Mouse (Mus musculus) heart, embryonic 11.5 days (tissue): ENCODE data around the gene Dvl1. TPM values are rescaled to one million over a fixed set of nuclear protein-coding genes. Genes with fewer than 3 reads are reported as not detected.

Source experiments
- ATAC-seq: fragments of 200-750 bp; cut with Nextera tagmentation; replicated peaks from 2 replicates; pipeline ENCODE4 v1.8.0; 2017; ENCODE audit warnings: moderate library complexity; ENCODE audit not compliant: insufficient number of reproducible peaks, low FRiP score, low TSS enrichment
- H3K27ac ChIP-seq: fragments of 300-500 bp; sonication (generic); 2 replicates; pipeline ENCODE4 v1.5.1; 2014; ENCODE audit warnings: mild to moderate bottlenecking, low read depth, low read length
- H3K27me3 ChIP-seq: fragments of 300-500 bp; sonication (generic); 2 replicates; pipeline ENCODE4 v1.6.1; 2014; ENCODE audit warnings: mild to moderate bottlenecking, low read length, mixed read lengths; ENCODE audit not compliant: control insufficient read depth, insufficient read depth
- H3K36me3 ChIP-seq: fragments of 300-500 bp; sonication (generic); 2 replicates; pipeline ENCODE4 v1.6.1; 2014; ENCODE audit warnings: mild to moderate bottlenecking, low read length, moderate library complexity, mixed read lengths; ENCODE audit not compliant: control insufficient read depth, insufficient read depth
- H3K4me1 ChIP-seq: fragments of 300-500 bp; sonication (generic); 2 replicates; pipeline ENCODE4 v1.6.1; 2014; ENCODE audit warnings: low read length; ENCODE audit not compliant: control insufficient read depth, insufficient read depth
- H3K4me2 ChIP-seq: fragments of 300-500 bp; sonication (generic); 2 replicates; pipeline ENCODE4 v1.6.1; 2014; ENCODE audit warnings: mild to moderate bottlenecking, moderate library complexity
- H3K4me3 ChIP-seq: fragments of 300-500 bp; sonication (generic); 2 replicates; pipeline ENCODE4 v1.5.1; 2014; ENCODE audit warnings: low read depth, low read length
- H3K9ac ChIP-seq: fragments of 300-500 bp; sonication (generic); 2 replicates; pipeline ENCODE4 v1.6.1; 2014; ENCODE audit warnings: mild to moderate bottlenecking, low read depth, low read length, moderate library complexity
- H3K9me3 ChIP-seq: fragments of 300-500 bp; sonication (generic); replicated peaks from 2 replicates; pipeline ENCODE4 v1.6.1; 2016; ENCODE audit warnings: low read length; ENCODE audit not compliant: control insufficient read depth
- WGBS: fragments of 180-500 bp; shearing (Covaris S2); extraction: QIAGEN DNeasy Blood & Tissue Kit; methylation state at CpG from one replicate; pipeline ENCODE4 v1.1.7; 2014; ENCODE audit not compliant: insufficient replicate concordance; 5-methylcytosine and 5-hydroxymethylcytosine counted together
- polyA plus RNA-seq: library from polyadenylated mRNA; unstranded; fragments of >200 nt; fragmentation: Nextera tagmentation; extraction: Ambion mirVana; gene quantifications from 2 replicates; pipeline ENCODE4 v1.2.1, GENCODE M21; 2014

Gene Dvl1
- polyA plus RNA-seq, 1 experiment from 2014 or later, result 6.8 TPM

DNA sequence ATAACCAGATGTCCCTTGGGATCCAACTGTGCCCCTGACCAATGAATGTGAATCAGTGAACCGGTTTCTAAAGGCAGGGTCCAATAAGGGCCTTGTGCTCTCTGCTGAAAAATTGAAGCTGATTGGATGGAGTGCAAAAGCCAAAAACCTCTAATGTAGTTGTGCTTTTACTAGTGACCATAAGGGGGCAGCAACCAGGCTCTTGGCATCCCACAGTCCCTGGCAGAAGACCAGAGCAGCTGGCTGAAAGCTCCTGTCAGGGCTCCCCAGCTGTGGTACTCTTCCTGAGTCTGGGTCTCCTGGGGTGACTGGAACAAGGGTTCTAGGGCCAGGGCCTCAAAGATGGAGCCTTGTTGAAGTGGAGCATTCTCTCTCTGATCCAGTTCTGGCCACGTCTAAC is 13.4 kb upstream of the Dvl1 start:
- Histone ChIP-seq H3K27me3 (no peaks in the 10 kb centered on the region), H3K9ac (peak overlapping the region; percentile 34; the same call in 1 of the 2 replicates), H3K27ac (no peak overlapping the region), H3K4me3 (no peak overlapping the region), H3K4me2 (peak overlapping the region; percentile 12; the same call in 1 of the 2 replicates), H3K36me3 (peaks cover 4% of the 10 kb centered on the region; the same call in 1 of the 2 replicates), H3K4me1 (peaks cover 21% of the 10 kb centered on the region), H3K9me3 (no peaks in the 10 kb centered on the region)
- WGBS, result 28% methylated on average over 2 of the region's 2 CpGs
- ATAC-seq, result no peak

- Histone ChIP-seq H3K4me2 (no peak overlapping the region), H3K27ac (peak overlapping the region; percentile 47; the same call in 1 of the 2 replicates), H3K4me1 (peaks cover 42% of the 10 kb centered on the region), H3K9ac (no peak overlapping the region), H3K27me3 (peaks cover 5% of the 10 kb centered on the region; the same call in 1 of the 2 replicates), H3K9me3 (no peaks in the 10 kb centered on the region), H3K36me3 (peaks cover 4% of the 10 kb centered on the region; the same call in 1 of the 2 replicates), H3K4me3 (no peak overlapping the region)
- no peak for ATAC-seq
- 56% methylated on average over 11 of the region's 11 CpGs for WGBS
These were observed 9.7 kb upstream of the Dvl1 start for GRCm38 (mm10) chr4:155837404-155838010.

DNA sequence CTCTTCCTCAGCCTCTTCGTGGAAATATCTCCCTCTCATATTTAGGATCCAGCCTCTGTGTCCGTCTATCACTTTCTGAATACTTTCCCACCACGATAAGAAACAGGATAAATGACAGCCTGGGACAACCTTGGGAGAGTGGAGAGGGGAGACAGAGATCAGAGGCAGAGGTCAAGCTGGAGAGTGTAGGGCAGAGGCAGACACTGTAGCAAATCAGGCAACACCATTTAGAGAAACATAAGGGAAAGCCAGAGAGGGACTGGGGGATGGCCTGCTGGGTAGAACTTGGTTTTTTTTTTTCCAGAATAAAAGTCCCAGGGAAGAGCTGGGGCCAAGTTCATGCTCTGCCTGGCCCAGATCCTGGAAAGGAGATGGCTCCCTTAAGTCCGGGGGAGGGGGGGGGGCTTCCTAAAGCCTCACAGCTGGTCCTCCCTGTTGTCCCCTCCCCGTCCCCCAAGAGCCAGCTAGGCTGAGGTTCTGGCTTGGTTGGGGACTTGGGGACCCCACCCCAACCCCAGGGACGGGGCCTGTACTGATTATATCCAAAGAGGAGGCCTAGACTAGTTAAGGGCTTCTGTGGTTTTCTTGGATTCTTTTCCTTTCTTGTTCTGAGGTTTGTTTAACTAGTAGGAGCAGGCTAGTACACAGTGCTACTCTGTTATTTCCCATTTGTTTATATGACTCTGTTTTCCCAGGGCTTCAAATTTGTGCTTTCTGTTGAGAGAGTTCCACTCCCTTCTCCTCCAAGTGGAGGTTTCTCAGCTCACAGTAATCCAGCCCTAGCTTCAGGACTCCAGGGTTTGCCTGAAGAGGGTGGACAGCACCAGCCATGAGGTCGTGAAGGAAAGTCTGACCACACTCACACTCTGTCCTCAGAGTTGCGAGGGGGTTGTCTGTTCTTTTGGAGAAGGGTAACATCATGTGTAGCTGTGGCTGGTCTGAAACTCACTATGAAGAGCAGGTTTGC is 8.7 kb upstream of the Dvl1 start:
- H3K36me3 ChIP-seq, result no peaks in the 10 kb centered on the region; the same call in 1 of the 2 replicates
- H3K27ac ChIP-seq, result peak overlapping the region; percentile 47

GRCm38 (mm10) chr4:155839483-155839910 is 7.7 kb upstream of the Dvl1 start, which contains the start of gene Mxra8:
TSS of gene Mxra8 (plus strand) at chr4:155839680.
- Histone ChIP-seq H3K36me3 (no peaks in the 10 kb centered on the region; the same call in 1 of the 2 replicates), H3K4me3 (peak within 1 kb of the TSS; percentile 58), H3K9me3 (no peaks in the 10 kb centered on the region), H3K27me3 (peaks cover 5% of the 10 kb centered on the region; the same call in 1 of the 2 replicates), H3K9ac (peak within 1 kb of the TSS; percentile 77), H3K4me2 (peak within 1 kb of the TSS; percentile 95), H3K4me1 (peaks cover 38% of the 10 kb centered on the region), H3K27ac (peak within 1 kb of the TSS; percentile 71)
- peak; percentile 87 for ATAC-seq
- WGBS, result under 1% methylated on average over 16 of the region's 16 CpGs

More for the DNA sequence above, 8.7 kb upstream of the Dvl1 start:
- Histone ChIP-seq H3K27me3 (peaks cover 5% of the 10 kb centered on the region; the same call in 1 of the 2 replicates), H3K4me1 (peaks cover 42% of the 10 kb centered on the region), H3K9ac (no peak overlapping the region), H3K4me3 (no peak overlapping the region), H3K4me2 (no peak overlapping the region), H3K9me3 (no peaks in the 10 kb centered on the region)
- ATAC-seq, result no peak
- WGBS, result 42% methylated on average over 8 of the region's 8 CpGs

- H3K4me1 ChIP-seq, result peaks cover 38% of the 10 kb centered on the region
- peak overlapping the region; percentile 95 for H3K4me2 ChIP-seq
- H3K9ac ChIP-seq, result peak overlapping the region; percentile 77
- 6% methylated on average over 8 of the region's 8 CpGs for WGBS
- no peak; the same call in 1 of the 2 replicates for ATAC-seq
- H3K9me3 ChIP-seq, result no peaks in the 10 kb centered on the region
- peaks cover 5% of the 10 kb centered on the region; the same call in 1 of the 2 replicates for H3K27me3 ChIP-seq
- no peaks in the 10 kb centered on the region; the same call in 1 of the 2 replicates for H3K36me3 ChIP-seq
- peak overlapping the region; percentile 71 for H3K27ac ChIP-seq
- peak overlapping the region; percentile 58 for H3K4me3 ChIP-seq
These were observed 6.9 kb upstream of the Dvl1 start for GRCm38 (mm10) chr4:155840076-155841002.

DNA sequence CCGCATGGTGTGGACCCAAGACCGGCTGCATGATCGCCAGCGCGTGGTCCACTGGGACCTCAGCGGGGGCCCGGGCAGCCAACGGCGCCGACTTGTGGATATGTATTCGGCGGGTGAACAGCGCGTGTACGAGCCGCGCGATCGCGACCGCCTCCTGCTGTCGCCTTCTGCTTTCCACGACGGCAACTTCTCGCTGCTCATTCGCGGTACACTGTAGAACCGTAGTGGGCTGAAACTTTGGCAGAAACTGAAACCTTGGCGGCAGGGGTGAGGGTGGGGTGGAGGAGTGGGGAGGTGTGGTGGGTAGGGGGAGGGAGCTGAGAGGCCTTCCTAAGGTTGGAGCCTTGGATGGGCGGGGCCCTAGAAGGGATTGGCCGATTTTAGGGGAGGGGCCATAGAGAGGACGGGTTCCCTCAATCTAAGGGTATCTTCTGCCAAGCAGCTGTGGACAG is 6.2 kb upstream of the Dvl1 start:
- H3K4me2 ChIP-seq, result peak overlapping the region; percentile 95
- peak; percentile 75 for ATAC-seq
- H3K4me1 ChIP-seq, result peaks cover 38% of the 10 kb centered on the region
- peak overlapping the region; percentile 70 for H3K9ac ChIP-seq
- H3K9me3 ChIP-seq, result no peaks in the 10 kb centered on the region
- H3K36me3 ChIP-seq, result no peaks in the 10 kb centered on the region; the same call in 1 of the 2 replicates
- no peak overlapping the region for H3K27ac ChIP-seq
- H3K27me3 ChIP-seq, result peaks cover 5% of the 10 kb centered on the region; the same call in 1 of the 2 replicates
- peak overlapping the region; percentile 58 for H3K4me3 ChIP-seq
- WGBS, result under 1% methylated on average over 32 of the region's 32 CpGs

- Histone ChIP-seq H3K4me2 (peak overlapping the region; percentile 95), H3K4me1 (peaks cover 38% of the 10 kb centered on the region), H3K4me3 (peak overlapping the region; percentile 58), H3K27ac (no peak overlapping the region), H3K9ac (0 out of 2 replicates have a peak overlapping the region, but pooled peaks have one; percentile 16), H3K36me3 (no peaks in the 10 kb centered on the region; the same call in 1 of the 2 replicates), H3K27me3 (peaks cover 5% of the 10 kb centered on the region; the same call in 1 of the 2 replicates), H3K9me3 (no peaks in the 10 kb centered on the region)
- whole genome bisulfite sequencing, result 41% methylated on average over 38 of the region's 38 CpGs
- no peak for ATAC-seq
These were observed 5.4 kb upstream of the Dvl1 start for GRCm38 (mm10) chr4:155841651-155842270.
